Mouse (Mus musculus) liver, embryonic 15.5 days (tissue): ENCODE results near the gene Cspg4. TPM values are rescaled to one million over a fixed set of nuclear protein-coding genes. Genes with fewer than 3 reads are reported as not detected.

Source experiments
- ATAC-seq: fragments of 200-750 bp; cut with Nextera tagmentation; 2 replicates; pipeline ENCODE4 v1.8.0; 2017; ENCODE audit warnings: moderate number of reproducible peaks, mild to moderate bottlenecking, moderate library complexity; ENCODE audit not compliant: insufficient read depth
- H3K27ac ChIP-seq: fragments of 300-500 bp; sonication (generic); replicated peaks from 2 replicates; pipeline ENCODE4 v1.5.1; 2015; ENCODE audit warnings: mild to moderate bottlenecking, inconsistent platforms
- H3K27me3 ChIP-seq: fragments of 300-500 bp; sonication (generic); 2 replicates; pipeline ENCODE4 v1.6.1; 2015; ENCODE audit warnings: mild to moderate bottlenecking, inconsistent platforms
- H3K36me3 ChIP-seq: fragments of 300-500 bp; sonication (generic); replicated peaks from 2 replicates; pipeline ENCODE4 v1.6.1; 2015; ENCODE audit warnings: moderate library complexity, mild to moderate bottlenecking, inconsistent platforms
- H3K4me1 ChIP-seq: fragments of 300-500 bp; sonication (generic); replicated peaks from 2 replicates; pipeline ENCODE4 v1.6.1; 2015; ENCODE audit warnings: inconsistent platforms
- H3K4me2 ChIP-seq: fragments of 300-500 bp; sonication (generic); 2 replicates; pipeline ENCODE4 v1.6.1; 2015; ENCODE audit warnings: moderate library complexity, mild to moderate bottlenecking, inconsistent platforms
- H3K4me3 ChIP-seq: fragments of 300-500 bp; sonication (generic); replicated peaks from 2 replicates; pipeline ENCODE4 v1.5.1; 2015; ENCODE audit warnings: mild to moderate bottlenecking, inconsistent platforms
- H3K9ac ChIP-seq: fragments of 300-500 bp; sonication (generic); 2 replicates; pipeline ENCODE4 v1.6.1; 2015; ENCODE audit warnings: moderate library complexity, mild to moderate bottlenecking, inconsistent platforms
- H3K9me3 ChIP-seq: fragments of 300-500 bp; sonication (generic); replicated peaks from 2 replicates; pipeline ENCODE4 v1.6.1; 2016; ENCODE audit warnings: inconsistent platforms
- WGBS: fragments of 180-500 bp; shearing (Covaris S2); methylation state at CpG from one replicate; pipeline ENCODE4 v1.1.7; 2015; ENCODE audit warnings: mixed read lengths; ENCODE audit not compliant: insufficient replicate concordance; 5-methylcytosine and 5-hydroxymethylcytosine counted together
- polyA plus RNA-seq: library from polyadenylated mRNA; unstranded; fragments of >200 nt; fragmentation: Nextera tagmentation; extraction: Ambion mirVana; gene quantifications from 2 replicates; pipeline ENCODE4 v1.2.1, GENCODE M21; 2015

The Cspg4 gene
- polyA plus RNA-seq, 1 experiment from 2014 or later = 0.61 TPM

DNA sequence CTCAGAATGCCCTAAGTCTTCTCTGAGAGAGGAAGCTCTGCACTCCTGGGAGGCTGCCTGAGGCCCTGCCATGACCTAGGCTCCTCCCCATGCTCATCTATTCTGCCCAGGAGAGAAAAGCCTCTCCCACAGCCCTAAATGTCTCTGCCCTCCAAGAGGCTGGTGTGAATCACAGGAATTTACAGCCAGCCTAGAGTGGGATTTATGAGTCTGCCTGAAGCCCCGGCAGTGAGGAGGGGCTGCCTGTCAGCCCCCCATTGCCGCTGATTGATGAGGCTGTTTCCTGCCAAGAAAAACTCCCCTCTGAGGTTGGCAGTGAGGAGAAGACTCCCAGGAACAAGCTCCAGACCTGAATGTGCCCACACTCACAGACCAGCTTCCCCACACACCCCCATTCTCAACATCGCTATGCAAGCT lies 22.5 kb upstream of the Cspg4 start:
- no peaks in the 10 kb centered on the region for H3K9me3 ChIP-seq
- WGBS = 29% methylated on average over 3 of the region's 3 CpGs
- no peak for ATAC-seq
- H3K4me3 ChIP-seq = no peak overlapping the region
- H3K4me1 ChIP-seq = 0 out of 2 replicates have a peak, but pooled peaks cover 4% of the 10 kb centered on the region
- no peak overlapping the region for H3K9ac ChIP-seq
- H3K4me2 ChIP-seq = no peak overlapping the region
- H3K27ac ChIP-seq = no peak overlapping the region
- H3K36me3 ChIP-seq = no peaks in the 10 kb centered on the region
- H3K27me3 ChIP-seq = peaks cover 9% of the 10 kb centered on the region; the same call in 1 of the 2 replicates

DNA sequence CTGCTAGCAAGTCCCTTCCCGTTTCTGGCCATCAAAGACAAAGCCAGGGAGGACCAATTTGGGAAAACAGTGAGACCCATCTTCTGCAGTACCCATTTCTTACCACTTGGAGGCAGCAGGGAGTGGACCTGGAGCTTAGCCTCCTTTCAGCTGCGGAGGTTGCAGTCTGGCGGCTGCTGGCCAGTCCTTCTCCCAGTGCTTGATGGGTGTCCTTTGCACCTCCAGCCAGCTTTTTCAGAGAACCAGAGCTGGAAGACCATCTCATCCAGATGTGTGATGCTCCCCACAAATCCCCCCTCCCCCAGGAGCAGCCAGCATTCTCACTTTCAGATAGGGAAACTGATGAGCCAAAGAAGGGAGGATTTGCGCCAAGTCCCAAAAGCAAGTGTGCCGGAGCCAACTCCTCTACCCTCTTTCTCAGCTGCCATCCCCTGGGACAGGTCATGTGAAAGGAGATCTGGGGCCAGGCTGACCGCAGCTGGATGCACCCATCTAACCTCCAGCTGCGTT lies 21.1 kb upstream of the Cspg4 start:
- no peak overlapping the region for H3K4me2 ChIP-seq
- WGBS = 39% methylated on average over 7 of the region's 7 CpGs

DNA sequence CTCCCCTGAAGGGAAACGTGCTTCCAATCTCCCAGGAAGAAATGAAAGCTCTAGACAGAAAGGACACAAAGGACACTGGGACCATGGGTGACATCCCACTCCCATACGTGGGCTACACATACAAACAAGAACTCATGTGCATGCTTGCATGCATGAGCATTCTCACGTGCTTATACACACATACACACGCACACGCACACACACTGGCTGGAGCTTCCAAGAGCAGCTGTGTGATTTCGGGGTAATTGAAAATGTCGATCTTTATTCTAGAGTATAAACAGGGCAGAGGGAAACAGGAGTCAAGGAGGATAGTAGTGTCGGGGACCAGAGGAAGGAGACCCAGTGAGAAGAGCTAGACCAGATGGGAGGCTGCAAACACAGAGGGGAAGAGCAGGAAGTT lies 20.2 kb upstream of the Cspg4 start:
- H3K4me2 ChIP-seq = no peak overlapping the region
- no peak for ATAC-seq
- no peak overlapping the region for H3K27ac ChIP-seq
- H3K36me3 ChIP-seq = no peaks in the 10 kb centered on the region
- peaks cover 9% of the 10 kb centered on the region; the same call in 1 of the 2 replicates for H3K27me3 ChIP-seq
- H3K4me1 ChIP-seq = 0 out of 2 replicates have a peak, but pooled peaks cover 4% of the 10 kb centered on the region
- H3K9me3 ChIP-seq = no peaks in the 10 kb centered on the region
- WGBS = 51% methylated on average over 8 of the region's 8 CpGs
- H3K9ac ChIP-seq = no peak overlapping the region
- no peak overlapping the region for H3K4me3 ChIP-seq

More for the DNA sequence above, 21.1 kb upstream of the Cspg4 start:
- Histone ChIP-seq H3K4me1 (0 out of 2 replicates have a peak, but pooled peaks cover 4% of the 10 kb centered on the region), H3K27ac (no peak overlapping the region), H3K27me3 (peaks cover 9% of the 10 kb centered on the region; the same call in 1 of the 2 replicates), H3K9ac (no peak overlapping the region), H3K36me3 (no peaks in the 10 kb centered on the region), H3K9me3 (no peaks in the 10 kb centered on the region), H3K4me3 (no peak overlapping the region)
- ATAC-seq = no peak

DNA sequence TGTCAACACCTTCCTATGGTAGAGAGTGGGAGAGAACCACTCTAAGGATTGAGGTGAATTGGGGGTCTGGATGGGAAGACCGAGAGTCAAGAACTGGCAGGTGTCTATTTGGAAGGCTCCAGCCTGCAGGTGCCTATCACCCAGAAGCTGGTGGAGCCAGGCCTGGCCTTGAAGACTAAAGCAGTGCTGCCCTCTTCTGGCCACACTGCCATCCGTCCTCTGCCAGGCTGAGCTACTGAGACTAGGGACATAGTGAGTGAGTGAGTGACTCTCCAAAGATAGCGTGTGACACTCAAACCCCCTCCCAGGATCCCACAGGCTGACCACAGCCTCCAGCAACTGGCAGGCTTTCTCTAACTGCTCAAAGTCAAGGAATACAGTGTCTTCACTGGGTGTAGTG lies 17.3 kb upstream of the Cspg4 start:
- 13% methylated on average over 3 of the region's 3 CpGs for WGBS
- Histone ChIP-seq H3K27ac (no peak overlapping the region), H3K9me3 (no peaks in the 10 kb centered on the region), H3K4me2 (no peak overlapping the region), H3K4me1 (no peaks in the 10 kb centered on the region), H3K27me3 (peaks cover 9% of the 10 kb centered on the region; the same call in 1 of the 2 replicates), H3K4me3 (no peak overlapping the region), H3K9ac (no peak overlapping the region), H3K36me3 (no peaks in the 10 kb centered on the region)
- no peak for ATAC-seq

DNA sequence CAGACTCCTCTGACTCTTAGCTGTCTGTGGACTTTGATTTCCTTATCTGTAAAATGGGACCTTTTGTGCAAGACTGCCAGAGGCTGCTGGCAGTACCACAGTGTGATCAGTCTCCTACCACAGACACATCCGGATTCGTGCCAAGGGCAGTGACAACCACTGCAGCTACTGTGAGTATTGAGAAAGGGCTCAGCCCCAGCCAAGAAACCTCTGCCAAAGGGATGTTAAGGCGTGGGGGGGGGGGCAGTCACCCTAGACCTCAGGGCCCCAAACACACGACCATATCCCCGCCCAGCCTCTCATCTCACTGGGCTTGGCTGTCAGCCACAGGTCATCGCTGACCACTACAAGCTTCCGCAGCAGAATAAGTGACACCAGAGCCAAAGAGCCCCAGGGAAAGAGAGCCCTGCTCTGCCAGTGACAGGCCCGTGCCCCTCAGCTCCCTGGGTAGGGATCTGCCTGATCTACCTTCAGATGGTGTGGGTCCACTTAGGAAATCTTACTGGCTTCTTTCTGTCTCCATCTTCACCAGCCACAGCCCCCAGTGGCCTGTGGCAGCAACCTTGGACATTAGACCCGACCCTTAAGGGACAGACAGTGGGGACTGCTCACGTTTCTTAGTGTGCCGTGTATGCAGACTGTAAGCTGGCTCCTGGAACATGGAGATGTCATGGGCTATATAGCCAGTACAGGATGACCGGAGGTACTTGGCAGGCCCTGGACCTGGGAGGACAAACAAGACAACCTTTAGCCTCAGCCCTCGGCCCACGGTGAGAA lies 14.5 kb upstream of the Cspg4 start:
- WGBS = 54% methylated on average over 14 of the region's 14 CpGs
- H3K9ac ChIP-seq = no peak overlapping the region
- H3K27me3 ChIP-seq = 0 out of 2 replicates have a peak, but pooled peaks cover 4% of the 10 kb centered on the region
- H3K4me3 ChIP-seq = no peak overlapping the region
- no peak for ATAC-seq
- no peaks in the 10 kb centered on the region for H3K36me3 ChIP-seq
- H3K27ac ChIP-seq = no peak overlapping the region
- H3K4me2 ChIP-seq = no peak overlapping the region
- H3K9me3 ChIP-seq = no peaks in the 10 kb centered on the region
- H3K4me1 ChIP-seq = no peaks in the 10 kb centered on the region

DNA sequence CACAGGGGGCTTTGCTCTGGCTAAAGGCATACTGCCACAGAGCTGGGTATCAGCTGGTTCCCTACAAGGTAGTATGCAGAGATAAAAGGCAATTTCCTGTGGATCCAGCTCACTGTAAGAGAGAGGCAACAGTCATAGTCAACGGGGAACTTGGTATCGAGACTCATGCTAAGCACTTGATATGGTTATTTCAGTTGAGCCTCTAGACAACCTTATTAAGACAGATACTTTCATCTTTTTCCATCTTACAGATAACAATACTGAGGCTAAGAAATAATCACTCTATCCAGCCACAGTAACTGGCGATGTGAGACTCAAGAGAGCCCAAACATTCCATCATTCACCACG lies 14.0 kb upstream of the Cspg4 start:
- 38% methylated on average over 4 of the region's 4 CpGs for WGBS
- H3K9ac ChIP-seq = no peak overlapping the region
- no peak overlapping the region for H3K27ac ChIP-seq
- no peak for ATAC-seq
- H3K27me3 ChIP-seq = no peaks in the 10 kb centered on the region
- no peak overlapping the region for H3K4me2 ChIP-seq
- no peaks in the 10 kb centered on the region for H3K36me3 ChIP-seq
- H3K9me3 ChIP-seq = no peaks in the 10 kb centered on the region
- H3K4me1 ChIP-seq = no peaks in the 10 kb centered on the region
- no peak overlapping the region for H3K4me3 ChIP-seq

DNA sequence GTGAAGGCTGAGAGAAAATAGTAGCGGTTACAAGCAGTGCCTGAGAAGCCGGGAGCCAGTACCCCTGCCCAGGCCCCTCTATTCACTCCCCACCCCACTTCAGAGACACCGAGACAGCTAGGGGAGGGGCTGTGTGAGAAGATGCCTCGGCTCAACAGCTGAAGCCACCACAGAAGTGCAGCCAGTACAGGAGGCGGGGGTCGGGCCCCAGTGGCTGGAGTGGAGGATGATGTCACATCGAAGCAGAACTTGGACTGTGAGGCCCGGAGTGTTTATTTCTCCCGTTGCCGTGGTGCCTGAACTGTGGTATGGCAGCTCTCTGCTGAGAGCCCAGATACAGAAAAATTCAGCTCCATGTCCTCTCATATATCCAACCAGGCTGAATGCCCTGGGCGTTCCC lies 13.1 kb upstream of the Cspg4 start:
- H3K27me3 ChIP-seq = no peaks in the 10 kb centered on the region
- no peak for ATAC-seq
- no peak overlapping the region for H3K9ac ChIP-seq
- H3K4me3 ChIP-seq = no peak overlapping the region
- H3K36me3 ChIP-seq = no peaks in the 10 kb centered on the region
- H3K4me2 ChIP-seq = no peak overlapping the region
- H3K4me1 ChIP-seq = no peaks in the 10 kb centered on the region
- 22% methylated on average over 11 of the region's 11 CpGs for WGBS
- H3K9me3 ChIP-seq = no peaks in the 10 kb centered on the region
- no peak overlapping the region for H3K27ac ChIP-seq

DNA sequence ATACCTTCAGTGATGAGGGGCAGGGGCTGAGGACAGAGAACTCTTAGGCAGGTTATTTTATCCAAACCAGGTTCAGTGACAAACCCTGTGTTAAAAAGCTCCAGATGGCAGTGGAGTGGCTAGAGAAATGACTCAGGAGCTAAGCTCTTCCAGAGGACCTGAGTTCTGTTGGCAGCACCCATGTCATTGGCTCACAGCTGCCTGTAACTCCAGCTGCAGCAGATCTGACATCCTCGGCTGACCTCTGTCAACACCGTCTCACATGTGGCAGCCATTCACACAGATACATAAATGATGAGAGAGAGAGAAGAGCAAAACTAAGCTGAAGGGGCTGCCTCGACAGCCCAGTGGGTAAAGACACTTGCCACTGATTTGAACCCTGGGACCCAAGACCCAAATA lies 7.4 kb upstream of the Cspg4 start:
- Histone ChIP-seq H3K4me3 (no peak overlapping the region), H3K9ac (no peak overlapping the region), H3K4me2 (no peak overlapping the region), H3K4me1 (no peaks in the 10 kb centered on the region), H3K36me3 (no peaks in the 10 kb centered on the region), H3K9me3 (no peaks in the 10 kb centered on the region), H3K27me3 (no peaks in the 10 kb centered on the region), H3K27ac (no peak overlapping the region)
- WGBS = 50% methylated on average over 3 of the region's 3 CpGs
- no peak for ATAC-seq

DNA sequence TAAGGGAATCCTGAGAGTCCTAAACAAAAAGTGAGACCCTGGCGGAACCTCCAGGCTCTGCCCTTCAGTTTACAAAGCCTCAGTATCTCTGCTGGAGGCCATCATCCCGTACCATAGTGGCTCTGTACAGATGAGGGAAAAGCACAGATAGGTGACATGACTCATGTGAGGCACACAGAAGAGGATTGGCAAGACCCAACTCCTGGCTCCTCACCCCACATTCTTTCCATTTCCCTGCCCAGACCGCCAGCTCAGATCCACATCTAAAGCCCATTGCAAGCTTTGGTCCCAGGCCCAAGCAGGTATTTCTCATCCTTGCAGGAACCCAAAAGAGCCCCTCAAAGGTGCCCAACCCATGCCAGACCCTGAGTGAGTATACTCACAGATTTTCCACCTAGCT lies 4.8 kb upstream of the Cspg4 start:
- Histone ChIP-seq H3K4me1 (no peaks in the 10 kb centered on the region), H3K4me3 (no peak overlapping the region), H3K27me3 (peaks cover 21% of the 10 kb centered on the region), H3K9ac (no peak overlapping the region), H3K36me3 (no peaks in the 10 kb centered on the region), H3K9me3 (no peaks in the 10 kb centered on the region), H3K4me2 (no peak overlapping the region), H3K27ac (no peak overlapping the region)
- 54% methylated on average over 3 of the region's 3 CpGs for WGBS
- no peak for ATAC-seq

DNA sequence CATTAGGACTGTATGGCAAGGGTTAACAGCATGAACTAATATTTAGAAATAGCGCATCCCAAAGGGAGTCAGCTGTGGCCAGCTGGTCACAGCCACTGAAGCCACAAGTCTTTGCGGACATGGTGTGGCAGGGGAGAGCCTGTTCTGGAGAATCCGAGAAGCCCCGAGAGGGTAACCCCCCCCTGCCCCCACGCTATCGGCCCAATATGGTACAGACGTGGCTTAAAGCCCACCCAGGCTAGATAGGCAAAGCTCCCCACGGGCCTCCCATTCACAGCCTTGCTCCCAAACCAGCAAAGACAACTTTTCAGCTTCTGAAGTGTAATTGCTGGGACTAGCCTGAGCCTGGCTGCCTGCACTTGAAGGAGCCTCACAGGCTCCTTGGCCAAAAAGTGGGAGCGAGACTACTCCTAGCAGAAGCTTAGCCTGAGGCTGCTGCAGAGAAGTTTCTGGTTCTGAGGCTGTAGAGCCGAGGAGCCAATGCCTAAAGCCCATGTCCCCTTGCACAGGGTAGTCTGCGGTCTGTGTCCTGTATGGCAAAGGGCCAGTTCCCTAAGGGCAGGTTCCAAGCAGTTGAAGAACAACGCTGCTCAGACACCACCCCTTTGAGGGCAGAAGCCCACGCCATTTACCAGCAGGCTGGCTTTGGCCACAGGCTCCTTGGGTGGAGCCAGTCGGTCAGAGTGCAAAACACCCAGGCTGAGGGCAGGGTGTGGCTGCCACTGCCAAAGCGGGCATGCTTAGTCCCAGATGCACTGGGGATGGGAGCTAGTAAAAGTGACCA lies 4.2 kb upstream of the Cspg4 start:
- Histone ChIP-seq H3K27ac (no peak overlapping the region), H3K9me3 (no peaks in the 10 kb centered on the region), H3K27me3 (peaks cover 27% of the 10 kb centered on the region), H3K9ac (no peak overlapping the region), H3K4me3 (no peak overlapping the region), H3K36me3 (no peaks in the 10 kb centered on the region), H3K4me2 (no peak overlapping the region), H3K4me1 (no peaks in the 10 kb centered on the region)
- 56% methylated on average over 15 of the region's 15 CpGs for WGBS
- no peak for ATAC-seq

DNA sequence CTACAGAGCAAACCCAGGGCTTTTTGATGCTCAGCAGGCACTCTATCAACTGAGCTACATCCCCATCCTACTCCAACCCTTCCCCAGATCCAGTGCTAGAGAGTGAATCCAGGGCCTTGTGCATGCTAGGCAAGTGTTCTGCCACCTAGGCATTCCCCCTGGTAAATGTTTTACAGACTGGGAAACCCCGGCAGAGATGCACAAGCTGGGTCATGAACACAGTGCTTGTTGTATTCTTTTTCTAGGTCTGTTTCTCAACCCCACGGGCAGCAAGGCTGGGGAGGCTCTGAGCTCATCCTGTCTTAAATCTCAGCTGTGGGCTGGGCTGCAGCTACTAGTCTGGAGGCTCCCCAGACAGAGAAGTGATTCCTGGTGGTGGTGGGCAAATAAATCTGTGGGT lies 2.0 kb upstream of the Cspg4 start:
- Histone ChIP-seq H3K36me3 (no peaks in the 10 kb centered on the region), H3K27ac (no peak overlapping the region), H3K27me3 (peaks cover 37% of the 10 kb centered on the region), H3K4me2 (no peak overlapping the region), H3K4me1 (no peaks in the 10 kb centered on the region), H3K9ac (no peak overlapping the region), H3K9me3 (no peaks in the 10 kb centered on the region), H3K4me3 (no peak overlapping the region)
- no peak for ATAC-seq
- 35% methylated on average over 2 of the region's 2 CpGs for WGBS
